Mouse (Mus musculus): ENCODE data around the gene Rtkn2. TPM values are rescaled to one million over a fixed set of nuclear protein-coding genes. Genes with fewer than 3 reads are reported as not detected.

Gene Rtkn2
- polyA plus RNA-seq, 1 experiment from 2014 or later = 5.8 TPM

GRCm38 (mm10) chr10:68086973-68087372 is 107.6 kb downstream of the Rtkn2 start:
- H3K4me1 ChIP-seq (ENCODE audit: control insufficient read depth, insufficient read depth, low read length) = no peaks in the 10 kb centered on the region
- DNase-seq (no peak), ATAC-seq (ENCODE audit: low FRiP score, low TSS enrichment) (no peak)
- no peak overlapping the region for H3K4me2 ChIP-seq (ENCODE audit: low read length)
- no peaks in the 10 kb centered on the region for H3K36me3 ChIP-seq (ENCODE audit: control insufficient read depth, insufficient read depth, low read length)
- no peak overlapping the region for H3K27ac ChIP-seq (replicated peaks; ENCODE audit: low read depth, low read length)
- no peak overlapping the region for H3K4me3 ChIP-seq (replicated peaks; ENCODE audit: low read depth, low read length)
- WGBS = 87% methylated on average over 4 of the region's 4 CpGs
- no peak overlapping the region for H3K9ac ChIP-seq (replicated peaks; ENCODE audit: low read length)
- H3K27me3 ChIP-seq (ENCODE audit: control insufficient read depth, insufficient read depth, low read length) = no peaks in the 10 kb centered on the region
- H3K9me3 ChIP-seq (ENCODE audit: control insufficient read depth, low read length) = no peaks in the 10 kb centered on the region

GRCm38 (mm10) chr10:68087722-68088121 is 108.4 kb downstream of the Rtkn2 start:
- H3K27ac ChIP-seq (replicated peaks; ENCODE audit: low read depth, low read length) = no peak overlapping the region
- DNase-seq = no peak
- no peaks in the 10 kb centered on the region for H3K4me1 ChIP-seq (ENCODE audit: control insufficient read depth, insufficient read depth, low read length)
- ATAC-seq (ENCODE audit: low FRiP score, low TSS enrichment) = no peak
- no peaks in the 10 kb centered on the region for H3K36me3 ChIP-seq (ENCODE audit: control insufficient read depth, insufficient read depth, low read length)
- no peaks in the 10 kb centered on the region for H3K27me3 ChIP-seq (ENCODE audit: control insufficient read depth, insufficient read depth, low read length)
- no peak overlapping the region for H3K4me2 ChIP-seq (ENCODE audit: low read length)
- H3K9ac ChIP-seq (replicated peaks; ENCODE audit: low read length) = no peak overlapping the region
- H3K4me3 ChIP-seq (replicated peaks; ENCODE audit: low read depth, low read length) = no peak overlapping the region
- 81% methylated on average over 3 of the region's 3 CpGs for WGBS
- no peaks in the 10 kb centered on the region for H3K9me3 ChIP-seq (ENCODE audit: control insufficient read depth, low read length)

GRCm38 (mm10) chr10:68089435-68090196 is 110.2 kb downstream of the Rtkn2 start:
- Histone ChIP-seq H3K36me3 (ENCODE audit: control insufficient read depth, insufficient read depth, low read length) (no peaks in the 10 kb centered on the region), H3K4me1 (ENCODE audit: control insufficient read depth, insufficient read depth, low read length) (no peaks in the 10 kb centered on the region), H3K9me3 (ENCODE audit: control insufficient read depth, low read length) (no peaks in the 10 kb centered on the region), H3K27me3 (ENCODE audit: control insufficient read depth, insufficient read depth, low read length) (no peaks in the 10 kb centered on the region), H3K9ac (replicated peaks; ENCODE audit: low read length) (no peak overlapping the region), H3K4me3 (replicated peaks; ENCODE audit: low read depth, low read length) (no peak overlapping the region), H3K4me2 (ENCODE audit: low read length) (no peak overlapping the region), H3K27ac (replicated peaks; ENCODE audit: low read depth, low read length) (no peak overlapping the region)
- DNase-seq = peak; percentile 23
- ATAC-seq (ENCODE audit: low FRiP score, low TSS enrichment) = no peak
- 79% methylated on average over 15 of the region's 15 CpGs for whole genome bisulfite sequencing

GRCm38 (mm10) chr10:68090197-68090535 is 110.8 kb downstream of the Rtkn2 start:
- H3K9ac ChIP-seq (replicated peaks; ENCODE audit: low read length) = no peak overlapping the region
- no peaks in the 10 kb centered on the region for H3K4me1 ChIP-seq (ENCODE audit: control insufficient read depth, insufficient read depth, low read length)
- DNase-seq (peak; percentile 10), ATAC-seq (ENCODE audit: low FRiP score, low TSS enrichment) (no peak)
- no peak overlapping the region for H3K4me3 ChIP-seq (replicated peaks; ENCODE audit: low read depth, low read length)
- H3K4me2 ChIP-seq (ENCODE audit: low read length) = no peak overlapping the region
- H3K27me3 ChIP-seq (ENCODE audit: control insufficient read depth, insufficient read depth, low read length) = no peaks in the 10 kb centered on the region
- WGBS = 84% methylated on average over 4 of the region's 4 CpGs
- H3K27ac ChIP-seq (replicated peaks; ENCODE audit: low read depth, low read length) = no peak overlapping the region
- H3K36me3 ChIP-seq (ENCODE audit: control insufficient read depth, insufficient read depth, low read length) = peaks cover 5% of the 10 kb centered on the region; the same call in 1 of the 2 replicates
- H3K9me3 ChIP-seq (ENCODE audit: control insufficient read depth, low read length) = no peaks in the 10 kb centered on the region

GRCm38 (mm10) chr10:68090544-68090943 is 111.2 kb downstream of the Rtkn2 start:
- no peak for DNase-seq

GRCm38 (mm10) chr10:68091011-68091410 is 111.6 kb downstream of the Rtkn2 start:
- ATAC-seq (ENCODE audit: low FRiP score, low TSS enrichment) (no peak), DNase-seq (no peak)
- Histone ChIP-seq H3K27ac (replicated peaks; ENCODE audit: low read depth, low read length) (no peak overlapping the region), H3K9ac (replicated peaks; ENCODE audit: low read length) (no peak overlapping the region), H3K4me1 (ENCODE audit: control insufficient read depth, insufficient read depth, low read length) (no peaks in the 10 kb centered on the region), H3K36me3 (ENCODE audit: control insufficient read depth, insufficient read depth, low read length) (peaks cover 9% of the 10 kb centered on the region), H3K27me3 (ENCODE audit: control insufficient read depth, insufficient read depth, low read length) (no peaks in the 10 kb centered on the region), H3K9me3 (ENCODE audit: control insufficient read depth, low read length) (no peaks in the 10 kb centered on the region), H3K4me2 (ENCODE audit: low read length) (no peak overlapping the region), H3K4me3 (replicated peaks; ENCODE audit: low read depth, low read length) (no peak overlapping the region)
- WGBS = 74% methylated on average over 11 of the region's 11 CpGs

More at GRCm38 (mm10) chr10:68090544-68090943, 111.2 kb downstream of the Rtkn2 start:
- WGBS = 93% methylated on average over 3 of the region's 3 CpGs
- H3K4me1 ChIP-seq (ENCODE audit: control insufficient read depth, insufficient read depth, low read length) = no peaks in the 10 kb centered on the region
- ATAC-seq (ENCODE audit: low FRiP score, low TSS enrichment) = no peak
- H3K9me3 ChIP-seq (ENCODE audit: control insufficient read depth, low read length) = no peaks in the 10 kb centered on the region
- no peaks in the 10 kb centered on the region for H3K27me3 ChIP-seq (ENCODE audit: control insufficient read depth, insufficient read depth, low read length)
- no peak overlapping the region for H3K4me2 ChIP-seq (ENCODE audit: low read length)
- no peak overlapping the region for H3K4me3 ChIP-seq (replicated peaks; ENCODE audit: low read depth, low read length)
- no peak overlapping the region for H3K9ac ChIP-seq (replicated peaks; ENCODE audit: low read length)
- peaks cover 6% of the 10 kb centered on the region; the same call in 1 of the 2 replicates for H3K36me3 ChIP-seq (ENCODE audit: control insufficient read depth, insufficient read depth, low read length)
- H3K27ac ChIP-seq (replicated peaks; ENCODE audit: low read depth, low read length) = no peak overlapping the region

GRCm38 (mm10) chr10:68091840-68092239 is 112.5 kb downstream of the Rtkn2 start:
- DNase-seq (no peak), ATAC-seq (ENCODE audit: low FRiP score, low TSS enrichment) (no peak)
- Histone ChIP-seq H3K4me2 (ENCODE audit: low read length) (no peak overlapping the region), H3K27ac (replicated peaks; ENCODE audit: low read depth, low read length) (no peak overlapping the region), H3K4me1 (ENCODE audit: control insufficient read depth, insufficient read depth, low read length) (no peaks in the 10 kb centered on the region), H3K9me3 (ENCODE audit: control insufficient read depth, low read length) (no peaks in the 10 kb centered on the region), H3K9ac (replicated peaks; ENCODE audit: low read length) (no peak overlapping the region), H3K4me3 (replicated peaks; ENCODE audit: low read depth, low read length) (no peak overlapping the region), H3K27me3 (ENCODE audit: control insufficient read depth, insufficient read depth, low read length) (no peaks in the 10 kb centered on the region), H3K36me3 (ENCODE audit: control insufficient read depth, insufficient read depth, low read length) (peaks cover 17% of the 10 kb centered on the region)
- WGBS = 93% methylated on average over 4 of the region's 4 CpGs

GRCm38 (mm10) chr10:68093496-68093895 is 114.1 kb downstream of the Rtkn2 start:
- ATAC-seq (ENCODE audit: low FRiP score, low TSS enrichment) (no peak), DNase-seq (no peak)
- Histone ChIP-seq H3K9ac (replicated peaks; ENCODE audit: low read length) (no peak overlapping the region), H3K9me3 (ENCODE audit: control insufficient read depth, low read length) (no peaks in the 10 kb centered on the region), H3K4me2 (ENCODE audit: low read length) (no peak overlapping the region), H3K4me3 (replicated peaks; ENCODE audit: low read depth, low read length) (no peak overlapping the region), H3K36me3 (ENCODE audit: control insufficient read depth, insufficient read depth, low read length) (peaks cover 34% of the 10 kb centered on the region), H3K27ac (replicated peaks; ENCODE audit: low read depth, low read length) (no peak overlapping the region), H3K27me3 (ENCODE audit: control insufficient read depth, insufficient read depth, low read length) (no peaks in the 10 kb centered on the region), H3K4me1 (ENCODE audit: control insufficient read depth, insufficient read depth, low read length) (no peaks in the 10 kb centered on the region)
- WGBS = 60% methylated on average over 3 of the region's 3 CpGs

- DNase-seq (no peak), ATAC-seq (ENCODE audit: low FRiP score, low TSS enrichment) (no peak)
- Histone ChIP-seq H3K9ac (replicated peaks; ENCODE audit: low read length) (no peak overlapping the region), H3K4me1 (ENCODE audit: control insufficient read depth, insufficient read depth, low read length) (no peaks in the 10 kb centered on the region), H3K4me3 (replicated peaks; ENCODE audit: low read depth, low read length) (no peak overlapping the region), H3K9me3 (ENCODE audit: control insufficient read depth, low read length) (no peaks in the 10 kb centered on the region), H3K27ac (replicated peaks; ENCODE audit: low read depth, low read length) (no peak overlapping the region), H3K27me3 (ENCODE audit: control insufficient read depth, insufficient read depth, low read length) (no peaks in the 10 kb centered on the region), H3K4me2 (ENCODE audit: low read length) (no peak overlapping the region), H3K36me3 (ENCODE audit: control insufficient read depth, insufficient read depth, low read length) (peaks cover 35% of the 10 kb centered on the region)
- WGBS = 86% methylated on average over 2 of the region's 2 CpGs
These were observed 115.8 kb downstream of the Rtkn2 start for GRCm38 (mm10) chr10:68095136-68095535.

Data from midbrain, embryonic 14.5 days (tissue).